Mouse (Mus musculus): ENCODE measurements around the gene Olfr332.
"Not testable (repeated sequence)": the region's sequence is repeated elsewhere in the genome, so short reads cannot be mapped to it uniquely, and the experiment has no call there.

The Olfr332 gene

DNA sequence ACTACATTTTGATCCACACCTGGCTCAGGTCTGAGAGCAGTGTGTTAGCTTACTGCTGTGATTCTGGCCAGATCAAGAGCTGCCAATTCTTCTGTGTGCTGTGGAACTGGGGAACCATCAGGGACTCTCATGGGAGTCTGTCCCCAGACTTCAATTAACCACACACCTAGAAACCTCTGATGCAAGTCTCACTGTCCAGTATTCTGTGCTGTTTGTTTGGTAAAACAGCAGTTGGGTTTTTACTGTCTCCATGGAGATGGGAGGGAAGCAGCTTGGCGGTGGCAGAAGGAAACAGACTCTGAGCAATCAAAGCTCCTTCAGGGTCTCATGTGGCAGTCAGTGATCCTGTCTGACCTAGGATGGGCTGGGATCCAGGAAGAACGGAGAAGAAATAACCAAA is at the start of gene Olfr332:
Gene Olfr332 (minus strand): TSS at position 101 of the 400 bp plus-strand sequence.
- DNase-seq (ENCODE audit: low spot score in 2 of 2): no peak

DNA sequence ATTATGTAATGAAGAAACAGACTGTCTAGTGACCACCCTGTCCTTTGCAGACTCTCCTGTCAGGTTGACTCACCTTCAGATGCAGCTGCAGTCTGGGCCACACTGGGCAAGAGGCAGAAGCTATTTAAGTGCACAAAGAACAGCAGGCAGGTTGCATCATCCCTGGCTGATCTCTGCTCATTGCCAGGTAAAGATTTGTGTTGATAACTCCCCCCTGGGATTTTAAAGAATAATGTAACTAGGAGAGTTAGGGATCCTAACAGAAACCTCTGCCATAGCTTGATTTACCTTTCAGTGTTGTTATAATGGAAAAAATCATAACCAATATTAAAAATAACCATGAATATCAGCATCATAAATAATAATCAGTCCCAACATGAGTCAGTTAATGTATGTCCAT is 42.4 kb upstream of the Olfr332 start, which contains the start of gene Olfr330:
Gene Olfr330 (minus strand): TSS at position 101 of the 400 bp plus-strand sequence.
- not testable (repeated sequence) for DNase-seq (ENCODE audit: low spot score in 2 of 2)

DNA sequence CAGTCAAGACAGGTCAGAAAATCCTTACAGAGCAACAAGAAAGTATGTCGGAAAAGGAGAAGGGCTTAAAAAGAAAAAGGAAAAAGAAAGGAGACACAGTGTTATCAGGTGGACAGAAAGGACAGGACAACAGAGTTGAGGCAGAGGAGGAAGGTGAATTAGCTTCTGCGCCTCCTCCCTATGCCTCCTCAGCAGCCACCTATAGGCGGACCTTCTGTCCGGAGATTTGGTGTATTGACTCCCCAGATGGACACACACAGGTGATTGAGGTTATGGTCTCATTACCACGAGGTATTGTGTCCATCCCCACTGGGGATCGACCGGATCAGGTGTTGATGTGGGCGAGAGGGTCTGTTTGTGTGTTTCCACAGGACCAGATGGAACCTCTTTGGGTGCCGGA is 27.4 kb upstream of the Olfr332 start:
- peak; percentile 31 to 77 for DNase-seq (ENCODE audit: low spot score in 2 of 2)

DNA sequence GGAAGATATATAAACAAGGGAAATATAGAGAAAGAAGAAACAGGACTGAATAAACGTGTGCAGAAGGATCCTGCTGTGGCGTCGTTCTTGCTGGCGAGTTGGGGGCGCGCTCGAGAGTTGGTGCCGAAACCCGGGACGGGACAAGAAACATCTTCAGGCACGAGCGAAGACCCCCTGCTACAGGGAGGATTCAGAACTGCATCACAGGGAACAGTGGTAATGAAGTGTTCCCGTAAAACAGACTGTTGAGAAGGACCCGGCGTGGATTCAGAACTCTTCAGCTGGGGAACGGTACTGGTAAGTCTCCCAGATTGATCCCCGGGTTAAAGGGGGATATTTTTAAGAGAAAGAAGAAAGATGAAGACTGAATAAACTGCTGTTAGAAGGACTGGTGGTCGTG is 26.6 kb upstream of the Olfr332 start:
- peak; percentile 87 to 98 for DNase-seq (ENCODE audit: low spot score in 2 of 2)

DNA sequence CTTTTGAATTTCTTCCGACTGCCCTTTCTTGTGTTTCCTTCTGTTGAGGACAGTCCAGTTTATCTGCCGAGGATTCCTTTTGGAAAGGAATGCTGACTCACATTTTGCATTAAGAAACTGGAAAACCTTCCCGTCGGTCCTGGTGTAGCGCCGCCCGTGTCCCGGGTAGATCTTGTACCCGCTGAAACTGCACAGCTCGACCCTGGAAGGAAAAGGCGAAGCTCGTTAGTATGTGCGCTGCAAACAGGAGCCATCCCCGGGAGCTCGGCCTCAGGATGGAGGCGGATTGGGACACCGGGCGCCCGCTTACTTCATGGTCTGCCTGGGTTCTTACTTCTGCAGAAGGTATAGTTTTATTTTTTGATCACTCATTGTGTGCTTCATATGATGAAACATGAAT is 16.7 kb upstream of the Olfr332 start:
- not testable (repeated sequence) for DNase-seq (ENCODE audit: low spot score in 2 of 2)

DNA sequence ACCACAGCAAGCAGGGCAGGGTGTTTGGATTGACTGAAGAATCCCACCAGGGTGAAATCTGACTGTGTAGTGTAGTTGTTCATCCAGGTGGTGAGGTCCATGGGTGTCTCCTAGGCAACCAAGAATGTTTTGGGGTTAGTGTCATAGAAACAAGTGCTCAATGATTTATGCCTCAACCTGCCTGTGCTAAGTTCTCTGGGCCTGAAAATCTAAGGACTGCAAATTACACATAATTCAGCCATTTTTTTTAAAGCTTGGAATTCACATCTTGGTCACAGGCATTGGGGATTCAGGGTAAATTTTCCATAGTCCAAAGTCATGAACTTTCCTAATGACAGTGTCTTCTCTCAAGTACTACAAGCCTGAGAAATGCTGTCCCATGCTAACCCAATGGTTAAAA is 10.1 kb upstream of the Olfr332 start, which contains the start of gene Olfr331:
Gene Olfr331 (minus strand): TSS at position 101 of the 400 bp plus-strand sequence.
- not testable (repeated sequence) for DNase-seq (ENCODE audit: low spot score in 2 of 2)

DNA sequence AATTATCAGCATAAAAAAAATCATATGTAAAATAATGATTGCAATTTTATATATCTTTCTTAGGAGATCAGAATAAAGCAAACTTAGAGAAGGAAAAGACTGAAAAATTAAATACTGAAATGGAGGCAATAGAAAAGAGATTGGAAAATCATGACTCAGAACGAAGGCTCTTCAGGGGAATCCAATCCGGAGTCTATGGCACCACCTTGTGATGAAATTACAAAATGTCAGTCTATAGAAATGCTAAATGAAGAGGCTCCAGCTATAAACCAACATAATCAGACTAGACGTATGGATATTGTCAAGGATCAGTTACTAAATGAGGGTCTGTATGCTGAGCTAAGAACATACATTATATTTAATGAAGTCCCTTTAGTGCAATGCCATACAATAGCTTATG is 6.9 kb upstream of the Olfr332 start:
- DNase-seq (ENCODE audit: low spot score in 2 of 2): no peak

DNA sequence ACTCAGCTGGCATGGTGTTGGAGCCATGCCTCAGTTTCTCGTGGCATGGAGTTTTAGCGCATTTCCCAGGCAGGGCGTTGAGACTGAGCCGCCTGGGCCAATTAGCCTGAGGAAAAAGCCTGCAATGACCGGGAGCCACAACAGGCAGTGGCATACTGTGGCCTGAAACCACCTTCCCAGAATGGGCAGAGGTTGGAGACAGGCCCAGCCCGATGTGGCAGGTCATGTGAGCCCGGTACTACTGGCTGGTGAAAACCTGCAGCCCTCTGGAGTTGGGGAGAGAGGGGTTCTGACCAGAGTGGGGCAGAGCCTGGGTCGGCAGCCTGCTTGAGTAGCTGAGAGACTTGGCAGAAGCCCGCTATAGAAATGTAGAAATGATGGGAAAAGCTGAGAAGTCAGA is 6.4 kb upstream of the Olfr332 start:
- DNase-seq (ENCODE audit: low spot score in 2 of 2): no peak

DNA sequence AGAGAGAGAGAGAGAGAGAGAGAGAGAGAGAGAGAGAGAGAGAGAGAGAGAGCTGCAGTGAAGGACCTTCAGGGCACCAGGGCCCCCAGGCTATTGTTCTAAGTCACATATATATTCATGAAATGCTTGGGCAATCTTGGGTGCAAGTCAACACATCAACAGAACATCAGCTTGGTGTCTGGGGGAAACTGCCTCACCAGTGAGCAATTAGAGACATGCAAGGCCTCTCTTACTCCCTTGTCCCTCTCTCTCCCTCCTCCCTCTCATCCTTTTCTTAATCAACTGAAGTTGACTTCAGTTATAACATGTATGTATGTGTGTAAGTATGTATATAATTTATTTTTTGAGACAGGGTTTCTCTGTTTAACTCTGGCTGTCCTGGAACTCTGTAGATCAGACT is 30.2 kb downstream of the Olfr332 start, which contains the start of gene Olfr30:
Gene Olfr30 (minus strand): TSS at position 101 of the 400 bp plus-strand sequence.
- DNase-seq (ENCODE audit: low spot score in 2 of 2): no peak

DNA sequence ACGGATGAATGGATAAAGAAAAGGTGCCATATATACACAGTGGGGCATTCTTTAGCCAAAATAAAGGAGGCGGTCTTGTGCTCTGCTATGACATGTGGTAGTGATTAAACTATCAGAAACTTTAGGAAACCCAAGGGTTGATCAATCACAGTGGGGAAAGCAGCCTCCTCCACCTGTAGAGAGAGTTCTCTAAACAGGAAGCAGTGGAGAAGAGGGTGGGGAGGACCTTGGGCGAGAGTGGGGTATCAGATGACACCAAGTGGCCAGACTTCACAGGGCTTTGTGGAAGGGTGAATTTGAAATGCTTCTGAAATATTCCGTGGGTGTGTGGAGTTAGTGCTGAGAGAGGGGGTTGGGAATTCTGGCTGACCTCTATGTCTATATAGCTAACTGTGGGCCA is 38.8 kb downstream of the Olfr332 start:
- no peak for DNase-seq (ENCODE audit: low spot score in 2 of 2)

DNA sequence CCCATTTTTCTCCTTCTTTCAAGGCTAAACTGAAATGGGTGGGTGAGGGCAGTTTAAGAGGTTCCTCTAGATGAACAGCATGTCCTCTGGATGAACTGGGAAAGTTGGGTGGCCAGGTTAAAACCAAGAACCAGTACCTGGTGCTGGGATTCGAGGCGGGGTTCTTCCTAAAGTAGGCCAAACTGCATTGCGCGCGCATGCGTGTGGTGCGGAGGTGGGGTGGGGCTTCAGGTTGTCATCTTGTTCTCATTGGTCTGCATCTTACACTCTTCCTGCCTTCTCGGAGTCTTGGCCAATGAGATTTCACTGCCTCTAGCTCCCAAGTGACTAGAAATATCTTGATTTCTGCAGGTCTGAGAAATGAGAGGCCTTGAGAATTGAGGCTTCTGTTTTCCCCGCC is 39.6 kb downstream of the Olfr332 start, which contains the start of gene Lypd9:
Gene Lypd9 (minus strand): TSS at position 165 of the 400 bp plus-strand sequence.
- DNase-seq (ENCODE audit: low spot score in 2 of 2): no peak
